Mouse (Mus musculus) limb, embryonic 14.5 days (tissue): Measurements from ENCODE around the gene Sptssa. TPM values are rescaled to one million over a fixed set of nuclear protein-coding genes. Genes with fewer than 3 reads are reported as not detected.
A peak's percentile ranks its signal among the peaks of the same experiment; 100 is the strongest.

Source experiments
- ATAC-seq: fragments of 200-750 bp; cut with Nextera tagmentation; 2 replicates; pipeline ENCODE4 v1.8.0; 2017; ENCODE audit warnings: low read depth, moderate number of reproducible peaks, moderate TSS enrichment; ENCODE audit not compliant: low FRiP score
- DNase-seq: peaks from one replicate; pipeline ENCODE4 v3.0.0-alpha.2; 2015; ENCODE audit warnings: low spot score
- H3K27ac ChIP-seq: fragments of 300-500 bp; sonication (generic); replicated peaks from 2 replicates; pipeline ENCODE4 v1.5.1; 2014; ENCODE audit warnings: low read depth, mild to moderate bottlenecking, low read length, moderate library complexity, mixed read lengths
- H3K27me3 ChIP-seq: fragments of 300-500 bp; sonication (generic); 2 replicates; pipeline ENCODE4 v1.6.1; 2014; ENCODE audit warnings: low read length, mixed read lengths; ENCODE audit not compliant: control insufficient read depth, insufficient read depth
- H3K36me3 ChIP-seq: fragments of 300-500 bp; sonication (generic); 2 replicates; pipeline ENCODE4 v1.6.1; 2014; ENCODE audit warnings: mild to moderate bottlenecking, low read length, moderate library complexity, mixed read lengths; ENCODE audit not compliant: control insufficient read depth, insufficient read depth
- H3K4me1 ChIP-seq: fragments of 300-500 bp; sonication (generic); 2 replicates; pipeline ENCODE4 v1.6.1; 2014; ENCODE audit warnings: antibody characterized with exemption, low read length, mixed read lengths; ENCODE audit not compliant: control insufficient read depth, insufficient read depth
- H3K4me2 ChIP-seq: fragments of 300-500 bp; sonication (generic); replicated peaks from 2 replicates; pipeline ENCODE4 v1.6.1; 2014; ENCODE audit warnings: low read depth, mild to moderate bottlenecking, low read length, moderate library complexity; ENCODE audit not compliant: severe bottlenecking
- H3K4me3 ChIP-seq: fragments of 300-500 bp; sonication (generic); replicated peaks from 2 replicates; pipeline ENCODE4 v1.5.1; 2014; ENCODE audit warnings: low read length
- H3K9ac ChIP-seq: fragments of 300-500 bp; sonication (generic); 2 replicates; pipeline ENCODE4 v1.6.1; 2014; ENCODE audit warnings: mild to moderate bottlenecking, low read depth, low read length, moderate library complexity; ENCODE audit not compliant: severe bottlenecking
- H3K9me3 ChIP-seq: fragments of 300-500 bp; sonication (generic); 2 replicates; pipeline ENCODE4 v1.6.1; 2016; ENCODE audit warnings: low read length; ENCODE audit not compliant: control insufficient read depth
- POLR2A ChIP-seq: fragments of 200-500 bp; IDR thresholded peaks from 2 replicates; pipeline ENCODE4 v1.8.0; 2012; ENCODE audit warnings: inconsistent platforms, mild to moderate bottlenecking, moderate library complexity, borderline replicate concordance; ENCODE audit not compliant: insufficient read depth, insufficient read length; ENCODE audit errors: extremely low read depth
- WGBS: fragments of 180-500 bp; shearing (Covaris S2); extraction: QIAGEN DNeasy Blood & Tissue Kit; methylation state at CpG from one replicate; pipeline ENCODE4 v1.1.7; 2014; 5-methylcytosine and 5-hydroxymethylcytosine counted together
- polyA plus RNA-seq, 2 experiments: library from polyadenylated mRNA; depleted of rRNA in 1 of 2; stranded (reverse) in 1 of 2; unstranded in 1 of 2; fragments of >200 nt; fragmentation: Nextera tagmentation in 1 of 2; extraction: Ambion mirVana in 1 of 2; gene quantifications; 2 replicates each; pipeline versions ENCODE4 v1.2.1 to v1.2.3; 2012 to 2014

The Sptssa gene
- polyA plus RNA-seq, 2 experiments, result 132 to 227 TPM

GRCm38 (mm10) chr12:54621942-54622341 lies 34.4 kb downstream of the Sptssa start:
- WGBS, result 90% methylated on average over 2 of the region's 2 CpGs
- Histone ChIP-seq H3K9ac (no peak overlapping the region), H3K9me3 (no peaks in the 10 kb centered on the region), H3K4me1 (peaks cover 4% of the 10 kb centered on the region; the same call in 1 of the 2 replicates), H3K36me3 (no peaks in the 10 kb centered on the region), H3K27me3 (no peaks in the 10 kb centered on the region), H3K27ac (no peak overlapping the region), H3K4me3 (no peak overlapping the region), H3K4me2 (no peak overlapping the region)
- no peak for TF ChIP-seq POLR2A
- ATAC-seq (no peak), DNase-seq (no peak)

GRCm38 (mm10) chr12:54620042-54620705 lies 36.2 kb downstream of the Sptssa start:
- TF ChIP-seq POLR2A, result no peak
- no peak overlapping the region for H3K4me3 ChIP-seq
- no peak overlapping the region for H3K9ac ChIP-seq
- WGBS, result 42% methylated on average over 13 of the region's 13 CpGs
- H3K36me3 ChIP-seq, result no peaks in the 10 kb centered on the region
- no peak overlapping the region for H3K4me2 ChIP-seq
- peaks cover 7% of the 10 kb centered on the region for H3K4me1 ChIP-seq
- H3K9me3 ChIP-seq, result no peaks in the 10 kb centered on the region
- H3K27me3 ChIP-seq, result no peaks in the 10 kb centered on the region
- 0 out of 2 replicates have a peak overlapping the region, but pooled peaks have one; percentile 2 for H3K27ac ChIP-seq
- DNase-seq, result peak; percentile 25
- ATAC-seq, result peak; percentile 63; the same call in 1 of the 2 replicates

GRCm38 (mm10) chr12:54608988-54609387 lies 47.4 kb downstream of the Sptssa start:
- H3K27me3 ChIP-seq, result no peaks in the 10 kb centered on the region
- no peaks in the 10 kb centered on the region for H3K36me3 ChIP-seq
- H3K4me3 ChIP-seq, result no peak overlapping the region
- WGBS, result 46% methylated on average over 6 of the region's 6 CpGs
- DNase-seq, result no peak
- no peak overlapping the region for H3K9ac ChIP-seq
- no peak overlapping the region for H3K4me2 ChIP-seq
- ATAC-seq, result no peak
- no peaks in the 10 kb centered on the region for H3K9me3 ChIP-seq
- TF ChIP-seq POLR2A, result no peak
- no peak overlapping the region for H3K27ac ChIP-seq
- 0 out of 2 replicates have a peak, but pooled peaks cover 3% of the 10 kb centered on the region for H3K4me1 ChIP-seq

GRCm38 (mm10) chr12:54605203-54605602 lies 51.2 kb downstream of the Sptssa start:
- Histone ChIP-seq H3K4me3 (no peak overlapping the region), H3K27me3 (no peaks in the 10 kb centered on the region), H3K4me2 (no peak overlapping the region), H3K9me3 (no peaks in the 10 kb centered on the region), H3K36me3 (no peaks in the 10 kb centered on the region), H3K4me1 (0 out of 2 replicates have a peak, but pooled peaks cover 3% of the 10 kb centered on the region), H3K9ac (no peak overlapping the region), H3K27ac (no peak overlapping the region; the same call in 1 of the 2 replicates)
- ATAC-seq (no peak), DNase-seq (no peak)
- WGBS, result 47% methylated on average over 3 of the region's 3 CpGs
- TF ChIP-seq POLR2A, result no peak

GRCm38 (mm10) chr12:54603542-54604167 lies 52.7 kb downstream of the Sptssa start:
- no peak overlapping the region for H3K9ac ChIP-seq
- no peak for ATAC-seq
- no peak for TF ChIP-seq POLR2A
- no peaks in the 10 kb centered on the region for H3K36me3 ChIP-seq
- no peak overlapping the region for H3K4me3 ChIP-seq
- no peak overlapping the region for H3K27ac ChIP-seq
- no peaks in the 10 kb centered on the region for H3K9me3 ChIP-seq
- WGBS, result 88% methylated on average over 8 of the region's 9 CpGs
- DNase-seq, result no peak
- no peak overlapping the region for H3K4me2 ChIP-seq
- H3K4me1 ChIP-seq, result 0 out of 2 replicates have a peak, but pooled peaks cover 3% of the 10 kb centered on the region
- no peaks in the 10 kb centered on the region for H3K27me3 ChIP-seq
